Mouse (Mus musculus): ENCODE measurements around the gene Top2b.

DNA sequence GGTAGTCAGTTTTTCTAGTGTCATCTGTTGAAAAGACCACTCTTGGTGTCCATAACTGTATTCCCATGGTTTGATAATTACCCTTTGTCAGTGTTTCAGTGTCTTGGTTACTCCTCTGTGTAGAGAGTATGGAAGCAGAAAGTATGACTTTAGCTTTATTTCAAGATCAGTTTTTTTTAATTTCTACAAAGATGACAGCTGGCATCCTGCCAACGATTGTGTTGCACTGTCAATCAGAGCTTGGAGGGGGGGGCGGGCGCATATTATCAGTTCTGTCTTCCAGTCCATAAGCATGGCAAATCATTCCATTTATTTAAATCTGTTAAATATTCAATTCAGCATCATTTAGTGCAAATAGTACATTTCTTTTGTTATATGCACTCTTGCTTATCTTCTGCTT, 30.7 kb upstream of the Top2b start:
- TF ChIP-seq CTCF (IDR thresholded peaks at IDR 0.05) (no peak), EP300 (IDR thresholded peaks at IDR 0.05) (no peak)

All from lung, postnatal 0 days (tissue).